Mouse (Mus musculus) intestine, embryonic 15.5 days (tissue): Measurements from ENCODE around the gene Lnx1. TPM values are rescaled to one million over a fixed set of nuclear protein-coding genes. Genes with fewer than 3 reads are reported as not detected.

ENCODE experiments used
- ATAC-seq: fragments of 200-750 bp; cut with Nextera tagmentation; 2 replicates; pipeline ENCODE4 v1.8.0; 2017; ENCODE audit warnings: moderate TSS enrichment, moderate library complexity
- H3K27ac ChIP-seq: fragments of 300-500 bp; sonication (generic); 2 replicates; pipeline ENCODE4 v1.5.1; 2015; ENCODE audit warnings: mild to moderate bottlenecking, inconsistent platforms
- H3K27me3 ChIP-seq: fragments of 300-500 bp; sonication (generic); replicated peaks from 2 replicates; pipeline ENCODE4 v1.6.1; 2015; ENCODE audit warnings: inconsistent platforms
- H3K36me3 ChIP-seq: fragments of 300-500 bp; sonication (generic); 2 replicates; pipeline ENCODE4 v1.6.1; 2015; ENCODE audit warnings: inconsistent platforms
- H3K4me1 ChIP-seq: fragments of 300-500 bp; sonication (generic); replicated peaks from 2 replicates; pipeline ENCODE4 v1.6.1; 2015; ENCODE audit warnings: inconsistent platforms
- H3K4me2 ChIP-seq: fragments of 300-500 bp; sonication (generic); replicated peaks from 2 replicates; pipeline ENCODE4 v1.6.1; 2015; ENCODE audit warnings: mild to moderate bottlenecking, inconsistent platforms
- H3K4me3 ChIP-seq: fragments of 300-500 bp; sonication (generic); replicated peaks from 2 replicates; pipeline ENCODE4 v1.5.1; 2015; ENCODE audit warnings: inconsistent platforms
- H3K9ac ChIP-seq: fragments of 300-500 bp; sonication (generic); 2 replicates; pipeline ENCODE4 v1.6.1; 2015; ENCODE audit warnings: inconsistent platforms
- H3K9me3 ChIP-seq: fragments of 300-500 bp; sonication (generic); 2 replicates; pipeline ENCODE4 v1.6.1; 2016; ENCODE audit warnings: inconsistent platforms
- WGBS: fragments of 180-500 bp; shearing (Covaris S2); methylation state at CpG from one replicate; pipeline ENCODE4 v1.1.7; 2015; 5-methylcytosine and 5-hydroxymethylcytosine counted together
- polyA plus RNA-seq: library from polyadenylated mRNA; unstranded; fragments of >200 nt; fragmentation: Nextera tagmentation; extraction: Ambion mirVana; gene quantifications from 2 replicates; pipeline ENCODE4 v1.2.1, GENCODE M21; 2015

The Lnx1 gene
- polyA plus RNA-seq, 1 experiment from 2014 or later = 5.9 TPM

- H3K9ac ChIP-seq = no peak overlapping the region
- H3K4me2 ChIP-seq = no peak overlapping the region
- ATAC-seq = no peak
- H3K27me3 ChIP-seq = no peaks in the 10 kb centered on the region
- no peaks in the 10 kb centered on the region for H3K36me3 ChIP-seq
- no peak overlapping the region for H3K27ac ChIP-seq
- no peak overlapping the region for H3K4me3 ChIP-seq
- WGBS = 63% methylated on average over 2 of the region's 2 CpGs
- no peaks in the 10 kb centered on the region for H3K9me3 ChIP-seq
- no peaks in the 10 kb centered on the region for H3K4me1 ChIP-seq
Measured at GRCm38 (mm10) chr5:74693836-74694235, 8.9 kb downstream of the Lnx1 start.

DNA sequence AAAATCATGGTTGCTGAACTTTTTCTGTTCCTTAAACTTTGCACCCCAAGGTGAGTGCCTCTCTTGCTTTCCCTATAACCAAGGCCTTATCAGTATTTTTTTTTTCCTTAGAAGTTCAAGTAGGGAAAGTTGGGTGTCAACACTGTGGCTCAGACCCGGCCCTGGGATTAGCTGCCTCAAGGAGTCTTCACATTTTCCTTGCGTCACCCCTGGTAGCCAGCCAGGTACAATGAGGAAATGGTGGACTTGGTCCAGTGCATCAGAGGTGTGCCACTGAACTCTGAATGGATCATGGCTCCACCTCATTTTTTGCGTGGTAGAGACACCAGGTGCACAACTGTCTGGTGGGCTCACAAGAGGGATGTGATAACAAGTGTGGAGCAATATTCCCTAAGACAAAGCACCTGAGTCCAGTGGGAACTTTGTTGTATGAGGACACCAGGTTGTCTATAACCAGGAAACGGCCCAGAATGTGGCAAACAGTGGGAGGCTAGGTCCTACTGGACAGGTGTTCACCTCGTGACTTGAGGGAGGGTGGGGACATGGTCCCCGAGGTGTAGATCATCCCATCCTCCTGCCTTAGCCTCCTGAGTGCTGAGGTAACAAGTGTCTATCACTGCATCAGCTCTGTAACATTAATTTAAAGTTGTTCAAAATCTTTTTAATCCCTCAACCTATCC lies 10.2 kb downstream of the Lnx1 start:
- WGBS = 83% methylated on average over 6 of the region's 6 CpGs
- H3K27me3 ChIP-seq = no peaks in the 10 kb centered on the region
- no peak overlapping the region for H3K4me2 ChIP-seq
- H3K36me3 ChIP-seq = no peaks in the 10 kb centered on the region
- no peak overlapping the region for H3K9ac ChIP-seq
- peak; percentile 70 for ATAC-seq
- no peak overlapping the region for H3K27ac ChIP-seq
- H3K9me3 ChIP-seq = no peaks in the 10 kb centered on the region
- H3K4me3 ChIP-seq = no peak overlapping the region
- H3K4me1 ChIP-seq = no peaks in the 10 kb centered on the region

GRCm38 (mm10) chr5:74688822-74689221 lies 13.9 kb downstream of the Lnx1 start:
- 57% methylated on average over 2 of the region's 2 CpGs for WGBS
- no peak for ATAC-seq
- Histone ChIP-seq H3K9ac (no peak overlapping the region), H3K4me1 (no peaks in the 10 kb centered on the region), H3K4me3 (no peak overlapping the region), H3K4me2 (no peak overlapping the region), H3K27me3 (no peaks in the 10 kb centered on the region), H3K27ac (no peak overlapping the region), H3K36me3 (no peaks in the 10 kb centered on the region), H3K9me3 (no peaks in the 10 kb centered on the region)

DNA sequence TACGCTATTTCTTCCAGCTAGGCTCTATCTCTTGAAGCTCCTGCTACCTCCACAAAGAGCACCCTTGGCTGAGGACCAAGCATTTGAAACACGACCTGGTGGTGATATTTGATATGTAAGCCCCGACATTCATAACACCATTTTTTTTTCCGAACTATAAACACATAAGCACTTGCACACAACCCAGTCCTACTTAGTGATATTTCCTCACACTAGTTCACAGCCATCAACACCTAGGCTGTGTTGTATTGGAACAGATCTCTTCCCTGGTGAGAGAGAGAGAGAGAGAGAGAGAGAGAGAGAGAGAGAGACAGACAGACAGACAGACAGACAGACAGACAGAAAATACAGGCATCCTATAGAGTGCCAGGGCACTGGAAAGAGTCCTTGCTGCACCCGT lies 17.8 kb downstream of the Lnx1 start:
- WGBS = 80% methylated on average over 5 of the region's 5 CpGs

DNA sequence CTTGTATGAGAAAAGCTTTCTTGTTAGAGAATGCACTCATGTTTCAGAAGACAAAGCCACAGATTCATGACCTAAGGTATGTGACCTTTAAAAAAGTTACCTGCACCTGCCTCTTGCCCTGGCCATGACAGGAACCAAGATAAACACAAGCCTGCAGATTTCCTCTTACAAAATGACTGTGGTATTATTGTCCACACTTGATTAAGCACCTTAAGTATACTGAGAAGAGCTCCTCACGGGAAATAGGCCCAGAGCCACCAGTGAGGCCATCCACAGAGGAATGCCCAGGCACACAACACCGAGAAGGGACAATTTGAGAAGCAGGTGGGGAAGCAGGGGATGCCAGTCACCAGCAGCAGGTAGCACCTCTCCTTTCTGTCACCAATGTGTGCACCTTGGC lies 18.9 kb downstream of the Lnx1 start:
- WGBS = 77% methylated on average over 2 of the region's 2 CpGs
- H3K9ac ChIP-seq = no peak overlapping the region
- H3K36me3 ChIP-seq = no peaks in the 10 kb centered on the region
- no peaks in the 10 kb centered on the region for H3K27me3 ChIP-seq
- ATAC-seq = no peak
- no peak overlapping the region for H3K4me3 ChIP-seq
- H3K27ac ChIP-seq = no peak overlapping the region
- H3K4me1 ChIP-seq = no peaks in the 10 kb centered on the region
- H3K9me3 ChIP-seq = no peaks in the 10 kb centered on the region
- H3K4me2 ChIP-seq = no peak overlapping the region

More for the DNA sequence above, 17.8 kb downstream of the Lnx1 start:
- no peak for ATAC-seq
- no peak overlapping the region for H3K4me2 ChIP-seq
- no peaks in the 10 kb centered on the region for H3K36me3 ChIP-seq
- no peaks in the 10 kb centered on the region for H3K27me3 ChIP-seq
- H3K4me1 ChIP-seq = no peaks in the 10 kb centered on the region
- no peak overlapping the region for H3K9ac ChIP-seq
- H3K4me3 ChIP-seq = no peak overlapping the region
- no peak overlapping the region for H3K27ac ChIP-seq
- no peaks in the 10 kb centered on the region for H3K9me3 ChIP-seq

DNA sequence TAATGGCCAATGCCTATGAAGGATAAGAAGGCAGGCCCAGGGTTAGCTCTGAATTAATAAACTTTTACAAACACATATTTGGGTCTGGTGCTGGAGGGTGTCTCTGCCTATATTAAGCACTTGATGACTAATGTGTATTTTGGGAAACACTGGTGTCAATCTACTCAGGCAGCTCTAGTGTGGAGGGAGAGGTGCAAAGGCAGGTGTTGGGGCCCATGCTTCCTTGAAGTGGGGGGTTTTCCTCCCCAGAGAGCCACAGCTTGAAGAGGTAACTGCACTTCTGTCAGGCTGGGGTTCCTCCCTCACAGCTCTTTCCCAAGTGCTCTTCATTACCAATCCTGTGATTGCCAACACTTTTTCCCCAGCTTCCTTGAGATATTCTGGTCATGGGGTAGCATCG lies 20.0 kb downstream of the Lnx1 start:
- WGBS = 91% methylated on average over 1 of the region's 1 CpGs

DNA sequence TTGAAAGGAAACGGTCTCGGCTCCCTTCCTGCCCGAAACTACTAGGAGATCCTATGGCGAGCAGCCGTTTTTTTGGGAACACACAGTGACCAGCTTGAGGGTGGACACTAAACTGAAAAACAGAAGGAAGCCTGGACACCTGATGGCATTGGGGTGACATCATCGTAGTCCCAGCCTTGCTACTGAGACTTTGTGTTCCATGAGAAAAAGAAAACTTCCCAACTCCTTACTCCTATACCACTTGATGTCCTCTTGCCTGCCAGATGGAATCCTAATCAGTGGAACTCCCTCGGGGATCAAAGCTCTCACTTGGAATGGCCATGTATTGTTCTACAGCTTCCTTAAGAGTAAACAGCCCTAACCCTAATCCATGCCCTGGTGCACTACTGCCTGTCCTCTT lies 23.1 kb downstream of the Lnx1 start:
- no peak overlapping the region for H3K4me2 ChIP-seq
- no peaks in the 10 kb centered on the region for H3K4me1 ChIP-seq
- H3K4me3 ChIP-seq = no peak overlapping the region
- H3K9ac ChIP-seq = no peak overlapping the region
- H3K27ac ChIP-seq = no peak overlapping the region
- no peaks in the 10 kb centered on the region for H3K9me3 ChIP-seq
- no peaks in the 10 kb centered on the region for H3K27me3 ChIP-seq
- WGBS = 76% methylated on average over 7 of the region's 7 CpGs
- no peak for ATAC-seq
- H3K36me3 ChIP-seq = no peaks in the 10 kb centered on the region

More for the DNA sequence above, 20.0 kb downstream of the Lnx1 start:
- Histone ChIP-seq H3K36me3 (no peaks in the 10 kb centered on the region), H3K4me3 (no peak overlapping the region), H3K9ac (no peak overlapping the region), H3K4me1 (no peaks in the 10 kb centered on the region), H3K27me3 (no peaks in the 10 kb centered on the region), H3K4me2 (no peak overlapping the region), H3K9me3 (no peaks in the 10 kb centered on the region), H3K27ac (no peak overlapping the region)
- no peak for ATAC-seq

DNA sequence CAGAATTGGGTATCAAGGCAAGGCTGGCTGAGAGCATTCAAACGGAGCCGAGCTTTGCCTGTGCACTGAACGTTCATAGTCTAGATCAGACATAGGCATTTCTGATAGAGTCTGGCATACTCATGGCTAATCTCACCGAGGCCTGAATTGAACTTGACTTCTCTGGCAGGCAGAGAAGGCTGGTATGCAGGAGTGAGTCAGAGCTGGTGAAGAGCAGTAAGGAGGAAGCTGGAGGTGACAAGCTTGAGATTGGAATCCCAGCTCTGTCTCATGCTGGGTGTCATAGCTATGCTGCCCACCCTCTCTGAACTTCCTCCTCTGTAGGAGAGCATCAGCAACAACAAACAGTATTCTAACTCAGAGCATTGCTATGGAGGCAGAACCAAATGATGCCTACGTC lies 24.0 kb downstream of the Lnx1 start:
- 90% methylated on average over 5 of the region's 5 CpGs for WGBS
- H3K27me3 ChIP-seq = no peaks in the 10 kb centered on the region
- no peak overlapping the region for H3K4me2 ChIP-seq
- no peak overlapping the region for H3K4me3 ChIP-seq
- no peaks in the 10 kb centered on the region for H3K4me1 ChIP-seq
- H3K9me3 ChIP-seq = no peaks in the 10 kb centered on the region
- H3K36me3 ChIP-seq = no peaks in the 10 kb centered on the region
- H3K9ac ChIP-seq = no peak overlapping the region
- ATAC-seq = no peak
- no peak overlapping the region for H3K27ac ChIP-seq

- no peaks in the 10 kb centered on the region for H3K36me3 ChIP-seq
- H3K27ac ChIP-seq = no peak overlapping the region
- H3K4me2 ChIP-seq = no peak overlapping the region
- ATAC-seq = no peak; the same call in 1 of the 2 replicates
- no peaks in the 10 kb centered on the region for H3K27me3 ChIP-seq
- H3K4me3 ChIP-seq = no peak overlapping the region
- H3K4me1 ChIP-seq = no peaks in the 10 kb centered on the region
- 67% methylated on average over 19 of the region's 19 CpGs for WGBS
- H3K9ac ChIP-seq = no peak overlapping the region
- no peaks in the 10 kb centered on the region for H3K9me3 ChIP-seq
Measured at GRCm38 (mm10) chr5:74677399-74678338, 25.0 kb downstream of the Lnx1 start.

GRCm38 (mm10) chr5:74672556-74672955 lies 30.2 kb downstream of the Lnx1 start:
- Histone ChIP-seq H3K27ac (no peak overlapping the region), H3K9me3 (no peaks in the 10 kb centered on the region), H3K4me1 (no peaks in the 10 kb centered on the region), H3K4me3 (no peak overlapping the region), H3K9ac (no peak overlapping the region), H3K36me3 (no peaks in the 10 kb centered on the region), H3K4me2 (no peak overlapping the region), H3K27me3 (no peaks in the 10 kb centered on the region)
- 86% methylated on average over 5 of the region's 5 CpGs for WGBS
- ATAC-seq = no peak

- Histone ChIP-seq H3K4me3 (no peak overlapping the region), H3K9ac (no peak overlapping the region), H3K27ac (no peak overlapping the region), H3K27me3 (no peaks in the 10 kb centered on the region), H3K36me3 (no peaks in the 10 kb centered on the region), H3K4me1 (no peaks in the 10 kb centered on the region), H3K9me3 (no peaks in the 10 kb centered on the region), H3K4me2 (no peak overlapping the region)
- no peak for ATAC-seq
- 83% methylated on average over 3 of the region's 3 CpGs for WGBS
Measured at GRCm38 (mm10) chr5:74670877-74671276, 31.8 kb downstream of the Lnx1 start.

GRCm38 (mm10) chr5:74669925-74670324 lies 32.8 kb downstream of the Lnx1 start:
- no peaks in the 10 kb centered on the region for H3K36me3 ChIP-seq
- H3K27ac ChIP-seq = no peak overlapping the region
- no peaks in the 10 kb centered on the region for H3K4me1 ChIP-seq
- no peaks in the 10 kb centered on the region for H3K9me3 ChIP-seq
- no peak overlapping the region for H3K4me2 ChIP-seq
- ATAC-seq = no peak
- WGBS = 77% methylated on average over 6 of the region's 6 CpGs
- H3K27me3 ChIP-seq = no peaks in the 10 kb centered on the region
- H3K9ac ChIP-seq = no peak overlapping the region
- H3K4me3 ChIP-seq = no peak overlapping the region
